Mouse (Mus musculus) intestine, postnatal 0 days (tissue): ENCODE results near the gene Ubxn6. TPM values are rescaled to one million over a fixed set of nuclear protein-coding genes. Genes with fewer than 3 reads are reported as not detected.

ENCODE experiments used
- ATAC-seq: fragments of 200-750 bp; cut with Nextera tagmentation; 2 replicates; pipeline ENCODE4 v1.8.0; 2017; ENCODE audit warnings: mild to moderate bottlenecking, moderate TSS enrichment, moderate library complexity
- H3K27ac ChIP-seq: fragments of 300-500 bp; sonication (generic); 2 replicates; pipeline ENCODE4 v1.5.1; 2014; ENCODE audit warnings: mild to moderate bottlenecking, low read depth, low read length, moderate library complexity
- H3K27me3 ChIP-seq: fragments of 300-500 bp; sonication (generic); replicated peaks from 2 replicates; pipeline ENCODE4 v1.6.1; 2014; ENCODE audit warnings: low read length, mixed read lengths; ENCODE audit not compliant: control insufficient read depth, insufficient read depth
- H3K36me3 ChIP-seq: fragments of 300-500 bp; sonication (generic); 2 replicates; pipeline ENCODE4 v1.6.1; 2014; ENCODE audit warnings: mild to moderate bottlenecking, moderate library complexity; ENCODE audit not compliant: control insufficient read depth, insufficient read depth
- H3K4me1 ChIP-seq: fragments of 300-500 bp; sonication (generic); replicated peaks from 2 replicates; pipeline ENCODE4 v1.6.1; 2014; ENCODE audit warnings: antibody characterized with exemption, low read length, mixed read lengths; ENCODE audit not compliant: control insufficient read depth, insufficient read depth
- H3K4me2 ChIP-seq: fragments of 300-500 bp; sonication (generic); replicated peaks from 2 replicates; pipeline ENCODE4 v1.6.1; 2014; ENCODE audit warnings: low read depth, mild to moderate bottlenecking, moderate library complexity
- H3K4me3 ChIP-seq: fragments of 300-500 bp; sonication (generic); 2 replicates; pipeline ENCODE4 v1.5.1; 2014; ENCODE audit warnings: low read depth, low read length
- H3K9ac ChIP-seq: fragments of 300-500 bp; sonication (generic); 2 replicates; pipeline ENCODE4 v1.6.1; 2014; ENCODE audit warnings: mild to moderate bottlenecking, low read depth, low read length
- H3K9me3 ChIP-seq: fragments of 300-500 bp; sonication (generic); 2 replicates; pipeline ENCODE4 v1.6.1; 2016; ENCODE audit warnings: mixed run types; ENCODE audit not compliant: control insufficient read depth
- CTCF ChIP-seq: sonication (generic); IDR thresholded peaks from 2 replicates; pipeline ENCODE4 v1.5.1; 2016; ENCODE audit warnings: low read depth, mild to moderate bottlenecking, control low read depth, antibody characterized with exemption, moderate library complexity
- WGBS: fragments of 180-500 bp; shearing (Covaris S2); extraction: QIAGEN DNeasy Blood & Tissue Kit; methylation state at CpG from one replicate; pipeline ENCODE4 v1.1.7; 2014; 5-methylcytosine and 5-hydroxymethylcytosine counted together
- polyA plus RNA-seq: library from polyadenylated mRNA; unstranded; fragments of >200 nt; fragmentation: Nextera tagmentation; extraction: Ambion mirVana; gene quantifications from 2 replicates; pipeline ENCODE4 v1.2.1, GENCODE M21; 2015

Gene Ubxn6
- polyA plus RNA-seq, 1 experiment from 2014 or later = 42.5 TPM

- Histone ChIP-seq H3K36me3 (peaks cover 17% of the 10 kb centered on the region; the same call in 1 of the 2 replicates), H3K27me3 (no peaks in the 10 kb centered on the region), H3K4me2 (no peak overlapping the region), H3K4me1 (no peaks in the 10 kb centered on the region), H3K9me3 (no peaks in the 10 kb centered on the region), H3K27ac (no peak overlapping the region), H3K9ac (no peak overlapping the region), H3K4me3 (no peak overlapping the region)
- 58% methylated on average over 2 of the region's 2 CpGs for WGBS
- ATAC-seq = no peak
- no peak for TF ChIP-seq CTCF
Measured at GRCm38 (mm10) chr17:56024476-56024875, 50.4 kb downstream of the Ubxn6 start.

GRCm38 (mm10) chr17:56023386-56023785, 51.4 kb downstream of the Ubxn6 start:
- H3K36me3 ChIP-seq = peaks cover 23% of the 10 kb centered on the region
- ATAC-seq = no peak
- no peak overlapping the region for H3K4me3 ChIP-seq
- H3K4me2 ChIP-seq = no peak overlapping the region
- TF ChIP-seq CTCF = no peak
- no peaks in the 10 kb centered on the region for H3K9me3 ChIP-seq
- no peak overlapping the region for H3K9ac ChIP-seq
- H3K4me1 ChIP-seq = no peaks in the 10 kb centered on the region
- WGBS = 33% methylated on average over 5 of the region's 5 CpGs
- H3K27ac ChIP-seq = 0 out of 2 replicates have a peak overlapping the region, but pooled peaks have one; percentile 16
- no peaks in the 10 kb centered on the region for H3K27me3 ChIP-seq

- H3K9me3 ChIP-seq = no peaks in the 10 kb centered on the region
- H3K9ac ChIP-seq = no peak overlapping the region
- H3K4me3 ChIP-seq = no peak overlapping the region
- H3K27ac ChIP-seq = no peak overlapping the region
- 77% methylated on average over 4 of the region's 4 CpGs for WGBS
- no peak overlapping the region for H3K4me2 ChIP-seq
- no peak for TF ChIP-seq CTCF
- no peaks in the 10 kb centered on the region for H3K4me1 ChIP-seq
- no peaks in the 10 kb centered on the region for H3K27me3 ChIP-seq
- H3K36me3 ChIP-seq = peaks cover 27% of the 10 kb centered on the region
- ATAC-seq = no peak
Measured at GRCm38 (mm10) chr17:56022989-56023290, 51.9 kb downstream of the Ubxn6 start.

GRCm38 (mm10) chr17:56022131-56022988, 52.5 kb downstream of the Ubxn6 start:
- no peak overlapping the region for H3K9ac ChIP-seq
- H3K36me3 ChIP-seq = peaks cover 32% of the 10 kb centered on the region
- WGBS = 78% methylated on average over 2 of the region's 2 CpGs
- no peak overlapping the region for H3K27ac ChIP-seq
- no peaks in the 10 kb centered on the region for H3K4me1 ChIP-seq
- H3K4me3 ChIP-seq = no peak overlapping the region
- no peaks in the 10 kb centered on the region for H3K9me3 ChIP-seq
- H3K27me3 ChIP-seq = no peaks in the 10 kb centered on the region
- H3K4me2 ChIP-seq = no peak overlapping the region
- no peak for TF ChIP-seq CTCF
- ATAC-seq = no peak

- Histone ChIP-seq H3K4me3 (no peak overlapping the region), H3K36me3 (peaks cover 42% of the 10 kb centered on the region), H3K4me2 (no peak overlapping the region), H3K27ac (no peak overlapping the region), H3K9ac (no peak overlapping the region), H3K4me1 (no peaks in the 10 kb centered on the region), H3K27me3 (no peaks in the 10 kb centered on the region), H3K9me3 (no peaks in the 10 kb centered on the region)
- 81% methylated on average over 4 of the region's 4 CpGs for WGBS
- no peak for ATAC-seq
- peak; percentile 20; the same call in 1 of the 2 replicates for TF ChIP-seq CTCF
Measured at GRCm38 (mm10) chr17:56021161-56021910, 53.5 kb downstream of the Ubxn6 start.

GRCm38 (mm10) chr17:56020400-56021084, 54.3 kb downstream of the Ubxn6 start:
- WGBS = 88% methylated on average over 6 of the region's 6 CpGs
- Histone ChIP-seq H3K4me1 (no peaks in the 10 kb centered on the region), H3K4me3 (no peak overlapping the region), H3K9ac (no peak overlapping the region), H3K36me3 (peaks cover 50% of the 10 kb centered on the region), H3K9me3 (no peaks in the 10 kb centered on the region), H3K27ac (no peak overlapping the region), H3K27me3 (no peaks in the 10 kb centered on the region), H3K4me2 (no peak overlapping the region)
- no peak for TF ChIP-seq CTCF
- no peak for ATAC-seq
